Mouse (Mus musculus) E14TG2a.4 (cell line): Measurements from ENCODE around the gene Ralgapa2.

Experiments used
- CTCF ChIP-seq: conservative IDR thresholded peaks from 2 replicates; pipeline ENCODE4 v1.5.1; 2014; ENCODE audit warnings: low read length
- POU5F1 ChIP-seq: IDR thresholded peaks from 2 replicates; pipeline ENCODE4 v1.6.1; 2014; ENCODE audit warnings: low read length, borderline replicate concordance

DNA sequence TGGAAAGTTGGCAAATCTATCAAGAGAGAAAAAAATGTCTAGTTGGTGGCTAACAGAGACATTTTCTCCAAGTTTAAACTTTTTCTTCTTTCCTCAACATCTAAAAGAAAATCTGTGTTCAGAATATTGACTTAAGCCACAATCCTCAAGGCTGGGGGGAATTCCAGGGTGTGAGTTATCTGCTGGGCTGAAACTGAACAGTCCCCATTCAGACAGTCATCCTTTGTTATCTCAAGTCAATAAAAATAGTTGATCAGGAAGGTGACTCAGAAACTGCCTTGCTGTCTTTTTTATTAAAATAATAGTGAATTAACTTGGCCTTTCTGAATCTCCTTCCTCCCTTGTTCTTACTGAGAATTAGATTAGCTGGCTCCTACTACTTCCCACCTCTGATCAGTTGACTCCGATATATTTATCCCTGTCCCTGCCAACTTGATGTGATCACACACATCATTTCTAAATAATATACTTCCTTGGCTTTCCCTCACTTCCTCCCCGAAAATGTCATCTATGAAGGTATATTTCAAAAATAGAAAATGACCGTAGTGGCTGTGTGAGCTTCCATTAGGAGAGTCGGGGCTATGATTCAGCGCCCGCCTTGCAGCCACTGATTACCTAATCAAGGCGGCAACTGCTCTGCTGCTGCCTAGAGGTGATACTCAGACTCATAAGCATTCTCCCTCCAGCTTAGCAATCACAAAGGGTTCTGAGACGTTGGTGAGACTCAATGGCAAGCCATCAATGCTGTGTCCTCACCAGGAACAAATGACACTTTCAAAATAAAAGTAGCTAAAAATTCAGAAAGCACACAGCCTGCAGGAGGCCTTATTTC, 21.2 kb upstream of the Ralgapa2 start:
- TF ChIP-seq CTCF (no peak), POU5F1 (no peak)
